Mouse (Mus musculus): ENCODE data around the gene Ilf3. TPM values are rescaled to one million over a fixed set of nuclear protein-coding genes. Genes with fewer than 3 reads are reported as not detected.

Gene Ilf3
- polyA plus RNA-seq, 1 experiment from 2014 or later: 179 TPM

DNA sequence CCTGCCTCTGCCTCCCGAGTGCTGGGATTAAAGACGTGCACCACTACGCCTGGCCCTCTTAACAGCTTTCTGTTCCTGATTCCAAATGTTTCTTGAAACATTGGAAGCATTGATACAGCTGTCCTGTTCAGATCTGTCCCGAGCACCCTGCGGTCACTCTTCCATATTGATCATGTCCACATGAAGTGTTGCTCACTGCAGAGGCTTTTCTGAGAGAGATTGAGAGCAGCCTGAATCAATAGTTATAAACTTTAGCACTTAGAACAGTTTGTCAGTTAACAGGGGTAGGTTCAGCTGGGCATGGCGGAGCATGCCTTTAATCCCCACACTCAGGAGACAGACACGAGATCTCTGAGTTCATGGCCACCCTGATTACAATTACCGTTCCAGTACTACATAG, 76.2 kb downstream of the Ilf3 start:
- no peak overlapping the region for H3K4me3 ChIP-seq (ENCODE audit: low read depth, low read length)
- no peaks in the 10 kb centered on the region for H3K9me3 ChIP-seq (ENCODE audit: control insufficient read depth, low read length)
- ATAC-seq (replicated peaks; ENCODE audit: low FRiP score, low TSS enrichment, low read depth): no peak
- H3K4me2 ChIP-seq (ENCODE audit: low read length): no peak overlapping the region
- DNase-seq (ENCODE audit: low spot score): no peak
- no peak overlapping the region for H3K9ac ChIP-seq (ENCODE audit: low read length)
- no peaks in the 10 kb centered on the region for H3K36me3 ChIP-seq (ENCODE audit: control insufficient read depth, insufficient read depth, low read length)
- WGBS: 93% methylated on average over 8 of the region's 8 CpGs
- no peak overlapping the region for H3K27ac ChIP-seq (ENCODE audit: low read depth)
- no peaks in the 10 kb centered on the region for H3K27me3 ChIP-seq (replicated peaks; ENCODE audit: control insufficient read depth, insufficient read depth, low read length)
- no peaks in the 10 kb centered on the region for H3K4me1 ChIP-seq (replicated peaks; ENCODE audit: control insufficient read depth, insufficient read depth, low read length)

DNA sequence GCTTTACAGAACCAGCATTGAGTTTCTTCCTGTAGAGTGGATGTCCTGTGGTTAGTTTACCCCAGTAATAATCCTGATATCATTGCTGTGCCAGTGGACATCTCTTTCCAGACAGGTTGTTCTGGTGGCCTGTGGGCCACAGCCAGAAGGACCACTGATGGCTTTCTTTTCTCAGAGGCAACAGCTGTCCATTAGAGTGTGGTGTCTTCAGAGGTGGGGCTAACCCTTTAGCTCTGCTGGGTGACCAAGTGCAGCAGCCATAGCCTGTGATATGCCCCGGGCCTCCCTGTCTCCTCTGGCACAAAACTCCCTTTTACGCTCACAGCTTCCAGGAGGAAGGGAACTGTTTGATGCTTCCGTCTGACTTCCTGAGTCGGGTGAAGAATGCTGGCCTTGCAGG, 76.9 kb downstream of the Ilf3 start:
- Histone ChIP-seq H3K36me3 (ENCODE audit: control insufficient read depth, insufficient read depth, low read length) (no peaks in the 10 kb centered on the region), H3K27me3 (replicated peaks; ENCODE audit: control insufficient read depth, insufficient read depth, low read length) (no peaks in the 10 kb centered on the region), H3K9me3 (ENCODE audit: control insufficient read depth, low read length) (no peaks in the 10 kb centered on the region), H3K4me2 (ENCODE audit: low read length) (no peak overlapping the region), H3K9ac (ENCODE audit: low read length) (no peak overlapping the region), H3K4me1 (replicated peaks; ENCODE audit: control insufficient read depth, insufficient read depth, low read length) (no peaks in the 10 kb centered on the region), H3K27ac (ENCODE audit: low read depth) (no peak overlapping the region), H3K4me3 (ENCODE audit: low read depth, low read length) (no peak overlapping the region)
- no peak for ATAC-seq (replicated peaks; ENCODE audit: low FRiP score, low TSS enrichment, low read depth)
- WGBS: 88% methylated on average over 4 of the region's 4 CpGs
- no peak for DNase-seq (ENCODE audit: low spot score)

- H3K27ac ChIP-seq (ENCODE audit: low read depth): no peak overlapping the region
- ATAC-seq (replicated peaks; ENCODE audit: low FRiP score, low TSS enrichment, low read depth): no peak
- no peak overlapping the region for H3K9ac ChIP-seq (ENCODE audit: low read length)
- H3K4me2 ChIP-seq (ENCODE audit: low read length): no peak overlapping the region
- no peaks in the 10 kb centered on the region for H3K9me3 ChIP-seq (ENCODE audit: control insufficient read depth, low read length)
- DNase-seq (ENCODE audit: low spot score): no peak
- no peaks in the 10 kb centered on the region for H3K36me3 ChIP-seq (ENCODE audit: control insufficient read depth, insufficient read depth, low read length)
- WGBS: 96% methylated on average over 6 of the region's 6 CpGs
- 0 out of 2 replicates have a peak, but pooled peaks cover 3% of the 10 kb centered on the region for H3K4me1 ChIP-seq (replicated peaks; ENCODE audit: control insufficient read depth, insufficient read depth, low read length)
- H3K27me3 ChIP-seq (replicated peaks; ENCODE audit: control insufficient read depth, insufficient read depth, low read length): no peaks in the 10 kb centered on the region
- no peak overlapping the region for H3K4me3 ChIP-seq (ENCODE audit: low read depth, low read length)
Measured at GRCm38 (mm10) chr9:21445081-21445744, 77.5 kb downstream of the Ilf3 start.

GRCm38 (mm10) chr9:21447778-21448177, 80.1 kb downstream of the Ilf3 start:
- Histone ChIP-seq H3K36me3 (ENCODE audit: control insufficient read depth, insufficient read depth, low read length) (no peaks in the 10 kb centered on the region), H3K4me1 (replicated peaks; ENCODE audit: control insufficient read depth, insufficient read depth, low read length) (0 out of 2 replicates have a peak, but pooled peaks cover 6% of the 10 kb centered on the region), H3K4me3 (ENCODE audit: low read depth, low read length) (no peak overlapping the region), H3K27ac (ENCODE audit: low read depth) (no peak overlapping the region), H3K9me3 (ENCODE audit: control insufficient read depth, low read length) (no peaks in the 10 kb centered on the region), H3K27me3 (replicated peaks; ENCODE audit: control insufficient read depth, insufficient read depth, low read length) (no peaks in the 10 kb centered on the region), H3K4me2 (ENCODE audit: low read length) (no peak overlapping the region), H3K9ac (ENCODE audit: low read length) (no peak overlapping the region)
- no peak for ATAC-seq (replicated peaks; ENCODE audit: low FRiP score, low TSS enrichment, low read depth)
- no peak for DNase-seq (ENCODE audit: low spot score)
- 91% methylated on average over 2 of the region's 2 CpGs for WGBS

- 71% methylated on average over 2 of the region's 2 CpGs for WGBS
- no peak overlapping the region for H3K4me3 ChIP-seq (ENCODE audit: low read depth, low read length)
- no peak overlapping the region for H3K4me2 ChIP-seq (ENCODE audit: low read length)
- H3K4me1 ChIP-seq (replicated peaks; ENCODE audit: control insufficient read depth, insufficient read depth, low read length): 0 out of 2 replicates have a peak, but pooled peaks cover 6% of the 10 kb centered on the region
- H3K9me3 ChIP-seq (ENCODE audit: control insufficient read depth, low read length): no peaks in the 10 kb centered on the region
- ATAC-seq (replicated peaks; ENCODE audit: low FRiP score, low TSS enrichment, low read depth): no peak
- H3K36me3 ChIP-seq (ENCODE audit: control insufficient read depth, insufficient read depth, low read length): no peaks in the 10 kb centered on the region
- H3K9ac ChIP-seq (ENCODE audit: low read length): no peak overlapping the region
- DNase-seq (ENCODE audit: low spot score): no peak
- no peak overlapping the region for H3K27ac ChIP-seq (ENCODE audit: low read depth)
- no peaks in the 10 kb centered on the region for H3K27me3 ChIP-seq (replicated peaks; ENCODE audit: control insufficient read depth, insufficient read depth, low read length)
Measured at GRCm38 (mm10) chr9:21449710-21450109, 82.0 kb downstream of the Ilf3 start.

DNA sequence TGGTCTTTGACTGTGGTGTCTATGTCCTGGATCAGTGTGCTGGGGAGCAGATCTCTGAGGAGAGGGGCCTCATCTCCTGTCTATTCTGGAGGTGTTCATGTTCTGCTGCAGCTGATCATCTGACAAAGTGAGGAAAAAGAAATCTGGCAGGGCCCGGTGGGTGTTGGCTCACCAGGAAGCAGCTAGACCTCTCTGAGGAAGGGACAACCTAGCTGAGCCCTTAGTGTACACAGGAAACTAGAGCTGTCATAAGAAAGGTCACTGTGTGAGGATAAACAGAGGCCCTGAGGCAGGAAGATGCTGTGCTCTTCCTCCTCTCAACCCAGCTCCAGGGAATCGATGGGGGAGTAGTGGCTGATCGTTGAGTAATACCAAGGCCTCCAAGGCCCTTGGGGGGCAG, 82.6 kb downstream of the Ilf3 start:
- DNase-seq (ENCODE audit: low spot score): no peak
- Histone ChIP-seq H3K27ac (ENCODE audit: low read depth) (no peak overlapping the region), H3K4me1 (replicated peaks; ENCODE audit: control insufficient read depth, insufficient read depth, low read length) (0 out of 2 replicates have a peak, but pooled peaks cover 6% of the 10 kb centered on the region)

DNA sequence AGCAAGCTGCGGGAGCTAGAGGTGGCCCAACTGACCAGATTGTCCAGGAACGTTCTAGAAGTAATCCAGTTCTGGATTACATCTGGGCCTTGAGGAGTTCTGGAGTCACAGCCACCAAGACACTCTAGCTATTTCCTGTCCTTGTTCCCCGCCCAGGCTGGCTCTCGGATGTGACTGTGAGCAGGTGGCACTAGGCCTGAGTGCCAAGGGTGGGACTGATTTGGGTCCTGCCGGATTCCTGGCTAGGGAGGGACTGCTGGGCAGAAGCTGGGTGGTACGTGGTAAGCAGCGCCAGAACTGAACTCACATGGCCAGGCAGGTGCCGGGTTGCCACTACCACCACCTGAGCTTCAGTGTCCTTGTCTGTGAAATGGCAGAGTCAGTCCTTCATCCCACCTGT, 83.7 kb downstream of the Ilf3 start:
- H3K27ac ChIP-seq (ENCODE audit: low read depth): no peak overlapping the region

More for the DNA sequence above, 82.6 kb downstream of the Ilf3 start:
- ATAC-seq (replicated peaks; ENCODE audit: low FRiP score, low TSS enrichment, low read depth): no peak
- Histone ChIP-seq H3K9ac (ENCODE audit: low read length) (no peak overlapping the region), H3K9me3 (ENCODE audit: control insufficient read depth, low read length) (no peaks in the 10 kb centered on the region), H3K4me2 (ENCODE audit: low read length) (no peak overlapping the region), H3K36me3 (ENCODE audit: control insufficient read depth, insufficient read depth, low read length) (no peaks in the 10 kb centered on the region), H3K27me3 (replicated peaks; ENCODE audit: control insufficient read depth, insufficient read depth, low read length) (no peaks in the 10 kb centered on the region), H3K4me3 (ENCODE audit: low read depth, low read length) (no peak overlapping the region)
- WGBS: 34% methylated on average over 3 of the region's 3 CpGs

DNA sequence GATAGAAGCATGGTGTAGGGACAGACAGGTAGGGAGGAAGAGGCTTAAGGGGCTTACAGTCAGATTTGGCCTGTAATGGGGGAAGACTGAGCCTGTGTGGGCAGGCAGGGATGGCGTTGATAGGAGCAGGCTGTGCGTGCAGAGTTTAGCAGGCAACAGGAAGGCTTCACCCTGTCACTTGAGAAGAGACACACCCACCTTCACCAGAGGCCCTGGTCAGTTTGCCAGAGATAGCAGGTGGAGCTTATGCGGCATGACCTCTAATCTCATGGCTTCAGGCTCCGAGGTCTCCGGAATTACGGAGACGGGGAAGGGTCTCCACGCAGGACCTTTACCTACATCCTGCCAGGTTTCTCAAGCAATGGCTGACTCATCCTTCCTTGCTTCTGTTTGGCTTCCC, 84.2 kb downstream of the Ilf3 start:
- DNase-seq (ENCODE audit: low spot score): no peak
- ATAC-seq (replicated peaks; ENCODE audit: low FRiP score, low TSS enrichment, low read depth): no peak
- Histone ChIP-seq H3K27me3 (replicated peaks; ENCODE audit: control insufficient read depth, insufficient read depth, low read length) (no peaks in the 10 kb centered on the region), H3K4me1 (replicated peaks; ENCODE audit: control insufficient read depth, insufficient read depth, low read length) (0 out of 2 replicates have a peak, but pooled peaks cover 6% of the 10 kb centered on the region), H3K9ac (ENCODE audit: low read length) (no peak overlapping the region), H3K27ac (ENCODE audit: low read depth) (no peak overlapping the region), H3K9me3 (ENCODE audit: control insufficient read depth, low read length) (no peaks in the 10 kb centered on the region), H3K36me3 (ENCODE audit: control insufficient read depth, insufficient read depth, low read length) (no peaks in the 10 kb centered on the region), H3K4me3 (ENCODE audit: low read depth, low read length) (no peak overlapping the region), H3K4me2 (ENCODE audit: low read length) (no peak overlapping the region)
- WGBS: 64% methylated on average over 8 of the region's 8 CpGs

More for the DNA sequence above, 83.7 kb downstream of the Ilf3 start:
- Histone ChIP-seq H3K4me2 (ENCODE audit: low read length) (no peak overlapping the region), H3K4me1 (replicated peaks; ENCODE audit: control insufficient read depth, insufficient read depth, low read length) (0 out of 2 replicates have a peak, but pooled peaks cover 6% of the 10 kb centered on the region), H3K4me3 (ENCODE audit: low read depth, low read length) (no peak overlapping the region), H3K9me3 (ENCODE audit: control insufficient read depth, low read length) (no peaks in the 10 kb centered on the region), H3K9ac (ENCODE audit: low read length) (no peak overlapping the region), H3K27me3 (replicated peaks; ENCODE audit: control insufficient read depth, insufficient read depth, low read length) (no peaks in the 10 kb centered on the region), H3K36me3 (ENCODE audit: control insufficient read depth, insufficient read depth, low read length) (no peaks in the 10 kb centered on the region)
- DNase-seq (ENCODE audit: low spot score) (no peak), ATAC-seq (replicated peaks; ENCODE audit: low FRiP score, low TSS enrichment, low read depth) (no peak)
- WGBS: 86% methylated on average over 8 of the region's 8 CpGs

DNA sequence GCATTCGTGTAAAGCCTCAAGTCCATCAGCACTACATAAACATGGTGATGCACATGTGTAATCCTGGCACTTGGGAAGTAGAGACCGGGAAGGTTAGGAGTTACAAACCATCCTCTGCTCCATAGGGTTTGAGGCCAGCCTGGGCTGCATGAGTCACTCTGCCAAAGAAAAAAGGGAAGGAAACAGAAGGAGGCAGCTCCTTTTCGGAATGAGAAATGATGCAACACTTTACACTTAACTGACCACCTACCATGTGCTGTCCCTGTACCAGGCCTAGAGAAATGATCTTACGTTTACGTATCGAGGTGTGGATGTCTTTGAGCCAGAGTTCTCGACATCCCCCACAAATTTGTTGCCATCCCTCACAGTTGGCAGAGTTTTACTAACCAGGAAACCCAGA, 85.3 kb downstream of the Ilf3 start:
- Histone ChIP-seq H3K9ac (ENCODE audit: low read length) (no peak overlapping the region), H3K27ac (ENCODE audit: low read depth) (no peak overlapping the region), H3K4me1 (replicated peaks; ENCODE audit: control insufficient read depth, insufficient read depth, low read length) (0 out of 2 replicates have a peak, but pooled peaks cover 6% of the 10 kb centered on the region), H3K36me3 (ENCODE audit: control insufficient read depth, insufficient read depth, low read length) (0 out of 2 replicates have a peak, but pooled peaks cover under 1% of the 10 kb centered on the region), H3K4me3 (ENCODE audit: low read depth, low read length) (no peak overlapping the region), H3K4me2 (ENCODE audit: low read length) (no peak overlapping the region), H3K27me3 (replicated peaks; ENCODE audit: control insufficient read depth, insufficient read depth, low read length) (no peaks in the 10 kb centered on the region), H3K9me3 (ENCODE audit: control insufficient read depth, low read length) (no peaks in the 10 kb centered on the region)
- DNase-seq (ENCODE audit: low spot score): no peak
- WGBS: 81% methylated on average over 7 of the region's 7 CpGs
- no peak for ATAC-seq (replicated peaks; ENCODE audit: low FRiP score, low TSS enrichment, low read depth)

All from intestine, embryonic 14.5 days (tissue).